Mouse (Mus musculus) intestine, postnatal 0 days (tissue): ENCODE measurements around the gene Loxl1. TPM values are rescaled to one million over a fixed set of nuclear protein-coding genes. Genes with fewer than 3 reads are reported as not detected.
A peak's percentile ranks its signal among the peaks of the same experiment; 100 is the strongest.

ENCODE experiments used
- ATAC-seq: fragments of 200-750 bp; cut with Nextera tagmentation; 2 replicates; pipeline ENCODE4 v1.8.0; 2017; ENCODE audit warnings: mild to moderate bottlenecking, moderate TSS enrichment, moderate library complexity
- H3K27ac ChIP-seq: fragments of 300-500 bp; sonication (generic); 2 replicates; pipeline ENCODE4 v1.5.1; 2014; ENCODE audit warnings: mild to moderate bottlenecking, low read depth, low read length, moderate library complexity
- H3K27me3 ChIP-seq: fragments of 300-500 bp; sonication (generic); replicated peaks from 2 replicates; pipeline ENCODE4 v1.6.1; 2014; ENCODE audit warnings: low read length, mixed read lengths; ENCODE audit not compliant: control insufficient read depth, insufficient read depth
- H3K36me3 ChIP-seq: fragments of 300-500 bp; sonication (generic); 2 replicates; pipeline ENCODE4 v1.6.1; 2014; ENCODE audit warnings: mild to moderate bottlenecking, moderate library complexity; ENCODE audit not compliant: control insufficient read depth, insufficient read depth
- H3K4me1 ChIP-seq: fragments of 300-500 bp; sonication (generic); replicated peaks from 2 replicates; pipeline ENCODE4 v1.6.1; 2014; ENCODE audit warnings: antibody characterized with exemption, low read length, mixed read lengths; ENCODE audit not compliant: control insufficient read depth, insufficient read depth
- H3K4me2 ChIP-seq: fragments of 300-500 bp; sonication (generic); replicated peaks from 2 replicates; pipeline ENCODE4 v1.6.1; 2014; ENCODE audit warnings: low read depth, mild to moderate bottlenecking, moderate library complexity
- H3K4me3 ChIP-seq: fragments of 300-500 bp; sonication (generic); 2 replicates; pipeline ENCODE4 v1.5.1; 2014; ENCODE audit warnings: low read depth, low read length
- H3K9ac ChIP-seq: fragments of 300-500 bp; sonication (generic); 2 replicates; pipeline ENCODE4 v1.6.1; 2014; ENCODE audit warnings: mild to moderate bottlenecking, low read depth, low read length
- H3K9me3 ChIP-seq: fragments of 300-500 bp; sonication (generic); 2 replicates; pipeline ENCODE4 v1.6.1; 2016; ENCODE audit warnings: mixed run types; ENCODE audit not compliant: control insufficient read depth
- CTCF ChIP-seq: sonication (generic); IDR thresholded peaks from 2 replicates; pipeline ENCODE4 v1.5.1; 2016; ENCODE audit warnings: low read depth, mild to moderate bottlenecking, control low read depth, antibody characterized with exemption, moderate library complexity
- whole genome bisulfite sequencing: fragments of 180-500 bp; shearing (Covaris S2); extraction: QIAGEN DNeasy Blood & Tissue Kit; methylation state at CpG from one replicate; pipeline ENCODE4 v1.1.7; 2014; 5-methylcytosine and 5-hydroxymethylcytosine counted together
- polyA plus RNA-seq: library from polyadenylated mRNA; unstranded; fragments of >200 nt; fragmentation: Nextera tagmentation; extraction: Ambion mirVana; gene quantifications from 2 replicates; pipeline ENCODE4 v1.2.1, GENCODE M21; 2015

Gene Loxl1
- polyA plus RNA-seq, 1 experiment from 2014 or later: 21.6 TPM

- Histone ChIP-seq H3K4me3 (no peak overlapping the region), H3K27ac (no peak overlapping the region), H3K4me1 (0 out of 2 replicates have a peak, but pooled peaks cover 3% of the 10 kb centered on the region), H3K9ac (no peak overlapping the region), H3K27me3 (peaks cover 29% of the 10 kb centered on the region), H3K36me3 (no peaks in the 10 kb centered on the region), H3K4me2 (no peak overlapping the region), H3K9me3 (no peaks in the 10 kb centered on the region)
- ATAC-seq: no peak
- 90% methylated on average over 2 of the region's 2 CpGs for WGBS
- no peak for TF ChIP-seq CTCF
Observed at GRCm38 (mm10) chr9:58315850-58316249, 2.9 kb upstream of the Loxl1 start.

- H3K9ac ChIP-seq: no peak overlapping the region
- H3K27me3 ChIP-seq: peaks cover 29% of the 10 kb centered on the region
- TF ChIP-seq CTCF: no peak
- H3K27ac ChIP-seq: no peak overlapping the region; the same call in 1 of the 2 replicates
- H3K4me3 ChIP-seq: no peak overlapping the region
- H3K4me1 ChIP-seq: 0 out of 2 replicates have a peak, but pooled peaks cover 3% of the 10 kb centered on the region
- no peak overlapping the region for H3K4me2 ChIP-seq
- WGBS: 56% methylated on average over 5 of the region's 5 CpGs
- no peaks in the 10 kb centered on the region for H3K36me3 ChIP-seq
- no peaks in the 10 kb centered on the region for H3K9me3 ChIP-seq
- ATAC-seq: no peak
Observed at GRCm38 (mm10) chr9:58314682-58315360, 1.8 kb upstream of the Loxl1 start.

GRCm38 (mm10) chr9:58312196-58312943 is 616 bp downstream of the Loxl1 start:
- ATAC-seq: 0 out of 2 replicates have a peak, but pooled peaks have one; percentile 17
- no peak overlapping the region; the same call in 1 of the 2 replicates for H3K27ac ChIP-seq
- peak overlapping the region; percentile 76 for H3K4me2 ChIP-seq
- H3K4me3 ChIP-seq: peak overlapping the region; percentile 43
- peak overlapping the region; percentile 37 for H3K9ac ChIP-seq
- no peaks in the 10 kb centered on the region for H3K9me3 ChIP-seq
- 2% methylated on average over 71 of the region's 72 CpGs for WGBS
- H3K27me3 ChIP-seq: peaks cover 29% of the 10 kb centered on the region
- no peaks in the 10 kb centered on the region for H3K36me3 ChIP-seq
- H3K4me1 ChIP-seq: 0 out of 2 replicates have a peak, but pooled peaks cover 3% of the 10 kb centered on the region
- TF ChIP-seq CTCF: no peak

GRCm38 (mm10) chr9:58311191-58311910 is 1.6 kb downstream of the Loxl1 start:
- WGBS: 76% methylated on average over 33 of the region's 33 CpGs
- no peak overlapping the region for H3K9ac ChIP-seq
- H3K4me1 ChIP-seq: 0 out of 2 replicates have a peak, but pooled peaks cover 3% of the 10 kb centered on the region
- H3K27me3 ChIP-seq: peaks cover 29% of the 10 kb centered on the region
- H3K4me3 ChIP-seq: peak overlapping the region; percentile 43
- no peaks in the 10 kb centered on the region for H3K36me3 ChIP-seq
- TF ChIP-seq CTCF: peak; percentile 49
- H3K4me2 ChIP-seq: peak overlapping the region; percentile 76
- no peak overlapping the region for H3K27ac ChIP-seq
- ATAC-seq: no peak
- no peaks in the 10 kb centered on the region for H3K9me3 ChIP-seq

GRCm38 (mm10) chr9:58310043-58310660 is 2.8 kb downstream of the Loxl1 start:
- Histone ChIP-seq H3K4me3 (no peak overlapping the region), H3K27me3 (peaks cover 29% of the 10 kb centered on the region), H3K36me3 (no peaks in the 10 kb centered on the region), H3K27ac (no peak overlapping the region), H3K4me1 (0 out of 2 replicates have a peak, but pooled peaks cover 3% of the 10 kb centered on the region), H3K4me2 (no peak overlapping the region), H3K9ac (no peak overlapping the region), H3K9me3 (no peaks in the 10 kb centered on the region)
- ATAC-seq: no peak
- WGBS: 73% methylated on average over 14 of the region's 14 CpGs
- no peak for TF ChIP-seq CTCF
